Mouse (Mus musculus): Measurements from ENCODE around the gene Morn5. TPM values are rescaled to one million over a fixed set of nuclear protein-coding genes. Genes with fewer than 3 reads are reported as not detected.

Morn5 gene
- polyA plus RNA-seq, 1 experiment, result 2.5 TPM

DNA sequence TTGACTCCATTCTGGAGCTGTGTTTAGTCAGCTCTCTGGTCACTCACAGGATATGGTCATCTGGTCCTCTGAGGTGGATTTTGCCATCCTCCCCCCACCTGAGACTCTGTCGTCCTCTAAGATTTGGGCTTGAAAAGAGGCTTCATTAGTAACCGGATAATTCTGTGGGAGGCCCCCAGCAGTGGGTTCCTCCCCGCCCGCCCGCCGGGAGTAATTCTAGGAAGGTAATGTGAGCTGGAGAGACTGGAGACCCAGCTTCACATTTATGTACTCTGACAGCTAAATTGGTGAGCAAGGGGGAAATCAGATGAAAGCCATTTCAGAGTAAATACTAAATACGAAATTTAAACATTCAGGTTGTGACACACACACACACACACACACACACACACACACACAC lies 59.4 kb downstream of the Morn5 start:
- WGBS, result 6% methylated on average over 7 of the region's 7 CpGs
- Histone ChIP-seq H3K4me1 (ENCODE audit: control insufficient read depth, insufficient read depth, low read length) (peaks cover 5% of the 10 kb centered on the region), H3K27me3 (ENCODE audit: control insufficient read depth, insufficient read depth, low read length) (peaks cover 9% of the 10 kb centered on the region; the same call in 1 of the 2 replicates), H3K27ac (ENCODE audit: insufficient read depth, low read length) (no peak overlapping the region), H3K4me3 (replicated peaks; ENCODE audit: insufficient read depth, low read depth, low read length) (no peak overlapping the region)
- no peak for DNase-seq
- TF ChIP-seq CTCF (IDR thresholded peaks at IDR 0.05; ENCODE audit: borderline replicate concordance, insufficient read depth, low read depth, low read length) (no peak), POLR2A (IDR thresholded peaks at IDR 0.05; ENCODE audit: borderline replicate concordance, insufficient read depth, low read length) (no peak)

- Histone ChIP-seq H3K27me3 (ENCODE audit: control insufficient read depth, insufficient read depth, low read length) (no peaks in the 10 kb centered on the region; the same call in 1 of the 2 replicates), H3K4me1 (ENCODE audit: control insufficient read depth, insufficient read depth, low read length) (no peaks in the 10 kb centered on the region), H3K4me3 (replicated peaks; ENCODE audit: insufficient read depth, low read depth, low read length) (no peak overlapping the region), H3K27ac (ENCODE audit: insufficient read depth, low read length) (no peak overlapping the region)
- TF ChIP-seq CTCF (IDR thresholded peaks at IDR 0.05; ENCODE audit: borderline replicate concordance, insufficient read depth, low read depth, low read length) (no peak), POLR2A (IDR thresholded peaks at IDR 0.05; ENCODE audit: borderline replicate concordance, insufficient read depth, low read length) (no peak)
- 82% methylated on average over 3 of the region's 3 CpGs for WGBS
- no peak for DNase-seq
These were observed 63.4 kb downstream of the Morn5 start for GRCm38 (mm10) chr2:36112632-36113031.

DNA sequence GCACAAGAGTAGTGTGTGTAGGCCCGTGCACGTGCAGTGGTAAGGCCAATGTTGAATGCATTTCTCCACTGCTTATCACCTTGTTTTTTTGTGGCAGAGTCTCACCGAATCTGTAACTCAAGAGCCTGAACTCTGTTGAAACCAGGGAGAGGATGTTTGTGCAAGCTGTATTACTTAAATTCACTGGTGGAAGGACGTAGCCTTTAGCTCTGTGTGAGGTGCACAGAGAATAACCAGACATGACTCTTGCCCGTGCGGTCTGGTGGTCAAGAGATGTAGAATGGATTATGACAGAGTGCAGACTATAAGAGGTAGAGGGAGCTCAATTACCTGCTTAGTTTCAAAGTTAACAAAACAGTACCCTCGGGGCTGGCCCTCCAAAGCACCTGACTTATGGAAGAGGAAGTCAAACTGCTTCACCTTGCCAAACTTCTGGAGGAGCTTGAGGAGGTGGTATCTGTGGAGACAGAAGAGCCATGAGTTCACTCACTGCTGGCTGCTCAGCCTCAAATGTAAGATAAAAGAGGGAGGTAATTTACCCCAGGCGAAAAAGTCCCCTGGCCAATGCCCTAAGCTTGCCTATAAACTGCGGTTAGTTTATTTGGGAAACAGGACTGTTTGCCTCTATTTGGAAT lies 77.7 kb downstream of the Morn5 start:
- WGBS, result 94% methylated on average over 9 of the region's 9 CpGs

DNA sequence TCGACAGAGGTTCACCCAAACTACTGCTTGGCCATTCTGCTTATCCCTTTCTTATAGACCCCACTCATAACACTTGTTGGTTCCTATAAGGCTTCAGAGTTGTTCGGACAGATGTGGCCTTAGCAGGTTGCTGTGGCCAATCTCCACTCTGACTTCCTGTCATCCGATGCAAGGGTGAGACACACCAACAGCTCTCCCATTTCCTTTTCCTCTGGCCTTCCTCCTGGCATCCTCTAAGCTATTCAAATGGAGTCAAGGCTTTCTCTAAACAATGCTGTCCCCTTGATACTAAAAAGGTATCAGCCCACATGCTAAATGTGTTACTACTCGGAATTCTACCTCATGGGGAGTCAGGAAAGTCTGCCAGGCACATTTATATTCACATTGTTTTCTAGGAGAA lies 78.7 kb downstream of the Morn5 start:
- Histone ChIP-seq H3K27me3 (ENCODE audit: control insufficient read depth, insufficient read depth, low read length) (no peaks in the 10 kb centered on the region), H3K27ac (ENCODE audit: insufficient read depth, low read length) (no peak overlapping the region), H3K4me1 (ENCODE audit: control insufficient read depth, insufficient read depth, low read length) (no peaks in the 10 kb centered on the region; the same call in 1 of the 2 replicates), H3K4me3 (replicated peaks; ENCODE audit: insufficient read depth, low read depth, low read length) (no peak overlapping the region)
- DNase-seq, result no peak
- WGBS, result 80% methylated on average over 4 of the region's 4 CpGs
- TF ChIP-seq POLR2A (IDR thresholded peaks at IDR 0.05; ENCODE audit: borderline replicate concordance, insufficient read depth, low read length), result no peak
- no peak for TF ChIP-seq CTCF (IDR thresholded peaks at IDR 0.05; ENCODE audit: borderline replicate concordance, insufficient read depth, low read depth, low read length)

More for the DNA sequence above, 77.7 kb downstream of the Morn5 start:
- no peak for DNase-seq
- Histone ChIP-seq H3K4me1 (ENCODE audit: control insufficient read depth, insufficient read depth, low read length) (no peaks in the 10 kb centered on the region; the same call in 1 of the 2 replicates), H3K4me3 (replicated peaks; ENCODE audit: insufficient read depth, low read depth, low read length) (no peak overlapping the region), H3K27ac (ENCODE audit: insufficient read depth, low read length) (no peak overlapping the region), H3K27me3 (ENCODE audit: control insufficient read depth, insufficient read depth, low read length) (no peaks in the 10 kb centered on the region)
- no peak for TF ChIP-seq CTCF (IDR thresholded peaks at IDR 0.05; ENCODE audit: borderline replicate concordance, insufficient read depth, low read depth, low read length)
- TF ChIP-seq POLR2A (IDR thresholded peaks at IDR 0.05; ENCODE audit: borderline replicate concordance, insufficient read depth, low read length), result no peak

- no peak overlapping the region for H3K27ac ChIP-seq (ENCODE audit: insufficient read depth, low read length)
- DNase-seq, result no peak
- 86% methylated on average over 3 of the region's 3 CpGs for WGBS
- H3K27me3 ChIP-seq (ENCODE audit: control insufficient read depth, insufficient read depth, low read length), result no peaks in the 10 kb centered on the region
- no peaks in the 10 kb centered on the region; the same call in none of the 2 replicates for H3K4me1 ChIP-seq (ENCODE audit: control insufficient read depth, insufficient read depth, low read length)
- TF ChIP-seq CTCF (IDR thresholded peaks at IDR 0.05; ENCODE audit: borderline replicate concordance, insufficient read depth, low read depth, low read length) (no peak), POLR2A (IDR thresholded peaks at IDR 0.05; ENCODE audit: borderline replicate concordance, insufficient read depth, low read length) (no peak)
- H3K4me3 ChIP-seq (replicated peaks; ENCODE audit: insufficient read depth, low read depth, low read length), result no peak overlapping the region
These were observed 79.8 kb downstream of the Morn5 start for GRCm38 (mm10) chr2:36129051-36129450.

Other genes starting within 250 kb of the Morn5 start
- 21.4 and 24.0 TPM in 2 replicates for gene Ttll11, start 69.5 kb upstream of the Morn5 start, polyA plus RNA-seq (2012; rRNA removed)
- gene Ndufa8, start 52 bp upstream of the Morn5 start, polyA plus RNA-seq (2012; rRNA removed), result 241 and 249 TPM in 2 replicates
- 0.13 and 0.24 TPM in 2 replicates for gene Lhx6, start 56.0 kb downstream of the Morn5 start, polyA plus RNA-seq (2012; rRNA removed)
- gene Mrrf, start 86.9 kb downstream of the Morn5 start, polyA plus RNA-seq (2012; rRNA removed), result 25.1 and 31.2 TPM in 2 replicates
- gene Rbm18, start 87.3 kb downstream of the Morn5 start, polyA plus RNA-seq (2012; rRNA removed), result 48.9 and 51.7 TPM in 2 replicates
- gene Ptgs1, start 181.0 kb downstream of the Morn5 start, polyA plus RNA-seq (2012; rRNA removed), result 6.5 and 9.3 TPM in 2 replicates